Mouse (Mus musculus) embryo, embryonic 11 days (tissue): ENCODE measurements around the gene Insig1.

ENCODE experiments used
- DNase-seq: peaks from one replicate; pipeline ENCODE4 v3.0.0-alpha.2; 2015

The Insig1 gene

GRCm38 (mm10) chr5:28070828-28071455, at the start of gene Insig1:
Gene Insig1, plus strand, starts transcription at chr5:28071363.
- DNase-seq = peak; percentile 98

GRCm38 (mm10) chr5:28023452-28023851, 47.7 kb upstream of the Insig1 start:
- peak; percentile 3 for DNase-seq

DNA sequence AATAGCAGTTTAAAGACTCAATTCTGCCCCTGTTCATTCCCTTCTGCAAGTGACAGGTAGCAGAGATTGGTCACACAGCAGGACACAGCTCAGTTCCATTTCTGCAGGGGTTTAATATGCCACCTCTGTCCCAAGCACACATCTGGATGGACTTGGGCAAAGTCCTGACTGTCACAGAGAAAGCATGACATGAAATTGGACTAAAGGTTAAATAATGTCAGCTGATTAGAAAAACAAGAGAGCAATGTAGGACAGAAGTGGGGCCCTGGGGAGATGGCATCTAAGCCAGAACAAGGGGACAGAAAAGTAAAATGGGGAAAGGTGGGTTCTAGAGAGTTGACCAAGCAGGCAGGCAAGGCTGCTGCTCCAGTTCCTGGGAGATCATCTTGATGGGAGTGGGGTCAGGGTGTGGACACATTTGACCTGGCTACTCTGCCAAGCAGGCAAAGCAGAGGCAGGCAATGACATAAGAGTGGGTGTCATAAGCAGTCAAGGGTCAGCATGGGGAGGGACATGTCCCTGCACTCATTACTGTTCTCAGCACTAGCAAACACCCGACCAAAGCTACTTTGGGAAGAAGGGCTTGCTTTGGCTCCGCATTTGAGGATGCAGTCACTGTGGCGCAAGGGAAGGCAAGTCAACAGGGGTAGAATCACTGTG, 39.5 kb upstream of the Insig1 start:
- DNase-seq = no peak

DNA sequence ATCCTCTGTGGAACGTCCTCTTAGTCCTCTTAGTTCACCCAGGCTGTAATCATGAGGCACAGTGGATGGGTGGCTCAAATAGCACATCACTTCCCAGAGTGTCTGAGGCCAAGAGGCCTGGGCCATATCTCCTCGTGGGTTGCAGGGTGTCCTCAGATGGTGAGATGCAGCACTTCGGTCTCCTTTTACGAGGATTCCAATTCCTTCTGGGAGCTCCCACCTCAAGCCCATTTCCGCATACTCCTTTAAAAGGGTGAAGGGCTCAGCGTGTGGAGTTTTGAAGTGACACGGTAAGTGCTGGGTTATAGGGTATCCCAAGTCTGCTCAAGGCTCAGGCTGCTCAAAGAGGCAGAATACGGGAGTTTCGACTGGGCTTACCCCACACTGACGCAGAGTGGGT, 38.3 kb upstream of the Insig1 start:
- DNase-seq = no peak

DNA sequence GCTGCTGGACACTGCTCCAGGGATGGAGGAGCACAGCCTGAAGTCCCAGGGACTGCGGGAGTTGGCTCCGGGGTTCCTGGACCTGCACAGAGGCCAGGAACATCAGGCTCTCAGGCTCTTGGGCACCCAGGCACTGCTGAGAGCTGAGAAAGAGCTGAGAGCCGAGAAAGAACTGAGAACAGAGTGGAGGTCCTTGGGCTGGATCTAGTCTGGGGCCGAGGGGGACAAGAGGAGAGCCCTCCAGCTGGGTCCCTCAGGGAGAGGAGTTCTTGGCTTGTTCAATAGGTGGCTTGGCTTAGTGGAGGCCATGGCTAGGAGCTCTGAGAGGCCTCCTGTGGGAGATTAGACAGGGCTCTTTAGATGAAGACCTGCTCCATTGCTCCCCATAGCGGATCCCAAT, 37.9 kb upstream of the Insig1 start:
- no peak for DNase-seq

GRCm38 (mm10) chr5:28033826-28034225, 37.3 kb upstream of the Insig1 start:
- DNase-seq = no peak

DNA sequence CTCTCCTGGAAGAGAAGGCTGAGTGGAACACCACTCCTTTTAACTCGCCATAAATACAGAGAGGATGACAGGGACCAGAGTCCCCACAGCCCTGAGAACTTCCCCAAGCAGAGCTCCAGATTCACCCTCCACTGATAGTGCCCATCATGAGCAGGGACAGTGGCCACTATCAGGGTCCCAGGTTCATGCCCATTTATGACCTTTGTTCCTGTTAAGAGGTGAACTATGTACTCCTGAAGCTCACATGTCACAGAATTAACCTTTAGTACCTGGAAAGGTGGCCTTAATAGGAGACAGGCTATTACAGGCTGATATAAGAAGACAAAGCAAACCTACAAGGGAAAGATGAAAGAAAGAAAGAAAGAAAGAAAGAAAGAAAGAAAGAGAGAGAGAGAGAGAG, 35.2 kb upstream of the Insig1 start:
- DNase-seq = no peak

DNA sequence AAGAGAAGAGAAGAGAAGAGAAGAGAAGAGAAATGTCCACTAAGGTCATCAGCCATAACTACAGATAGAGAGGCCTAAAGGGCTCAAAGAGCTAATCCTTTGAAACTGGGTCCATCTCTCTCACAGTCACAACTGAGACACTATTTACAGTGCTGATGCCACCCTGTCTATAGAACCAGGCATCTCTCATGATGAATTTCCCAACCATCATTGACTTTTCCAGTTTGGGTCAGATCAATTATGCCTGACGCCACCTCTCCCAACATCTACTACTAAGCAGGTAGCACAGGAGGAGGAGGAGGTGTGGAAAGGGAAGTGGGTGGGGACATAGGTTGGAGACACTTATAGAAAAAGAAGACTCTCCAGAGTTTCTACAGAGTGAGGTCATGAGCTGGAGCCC, 34.6 kb upstream of the Insig1 start:
- DNase-seq = no peak

- peak; percentile 5 for DNase-seq
These were observed 34.0 kb upstream of the Insig1 start for GRCm38 (mm10) chr5:28037172-28037591.

DNA sequence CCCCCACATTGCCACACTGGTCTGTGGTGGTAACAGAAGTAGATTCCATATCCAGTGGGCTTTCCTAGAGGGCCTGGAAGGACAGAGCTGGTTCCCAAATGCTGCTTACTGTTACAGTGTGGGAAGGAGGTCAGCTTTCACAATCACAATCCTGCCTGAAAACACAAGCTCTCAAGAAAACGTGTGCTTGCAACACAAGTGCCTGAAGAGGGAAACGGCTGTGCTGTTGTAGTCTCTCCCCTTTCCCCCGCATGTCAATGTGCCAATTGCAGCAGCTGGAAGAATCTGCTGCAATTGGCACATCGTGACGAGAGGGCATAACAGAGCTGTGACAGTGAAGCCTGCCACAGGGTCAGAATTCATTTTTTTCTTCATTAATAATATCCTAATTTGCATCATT, 33.5 kb upstream of the Insig1 start:
- DNase-seq = no peak

GRCm38 (mm10) chr5:28038115-28038514, 33.0 kb upstream of the Insig1 start:
- peak; percentile 15 for DNase-seq

DNA sequence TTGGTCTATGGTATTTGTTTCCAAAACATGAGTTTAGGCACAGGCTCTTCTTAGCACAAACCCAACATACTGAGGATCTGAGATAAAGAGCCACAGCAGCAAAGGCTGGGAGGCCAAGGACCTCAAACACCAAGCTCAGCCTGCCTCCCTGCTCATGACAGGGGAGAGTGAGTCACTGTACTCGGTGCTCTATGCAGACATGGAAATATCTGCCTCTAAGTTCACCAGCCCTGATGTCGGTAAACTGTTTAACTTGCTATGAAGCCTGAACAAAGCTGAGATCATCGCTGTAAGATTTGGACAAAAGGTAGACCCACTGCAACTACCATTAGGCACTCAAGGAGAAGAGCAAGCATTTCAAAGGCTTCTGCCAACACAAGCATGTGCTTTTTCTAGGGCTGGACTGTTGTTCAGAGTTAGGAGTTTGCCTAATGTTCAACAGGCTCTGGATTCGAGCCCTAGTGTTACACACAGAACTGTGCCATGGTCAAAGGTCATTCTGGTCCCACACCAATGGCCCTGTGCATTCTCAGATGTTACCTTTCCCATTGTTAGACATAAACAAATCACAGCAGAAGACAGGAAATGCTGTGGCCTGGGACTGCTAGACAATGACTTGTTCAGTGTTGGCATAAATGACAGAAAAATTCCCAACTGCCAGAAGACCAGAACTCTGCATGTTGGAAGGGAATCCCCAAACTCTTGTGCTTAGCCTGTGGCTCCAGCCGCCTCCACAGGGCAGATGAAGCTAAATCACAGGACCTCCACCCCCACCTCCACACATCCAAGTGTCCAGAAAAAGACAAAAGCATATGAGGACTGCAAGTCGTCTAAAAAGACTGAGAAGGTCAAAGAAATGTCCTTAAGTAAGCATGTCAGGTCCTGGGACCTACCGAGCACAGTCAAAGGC, 31.2 kb upstream of the Insig1 start:
- no peak for DNase-seq

GRCm38 (mm10) chr5:28040726-28041125, 30.4 kb upstream of the Insig1 start:
- no peak for DNase-seq

DNA sequence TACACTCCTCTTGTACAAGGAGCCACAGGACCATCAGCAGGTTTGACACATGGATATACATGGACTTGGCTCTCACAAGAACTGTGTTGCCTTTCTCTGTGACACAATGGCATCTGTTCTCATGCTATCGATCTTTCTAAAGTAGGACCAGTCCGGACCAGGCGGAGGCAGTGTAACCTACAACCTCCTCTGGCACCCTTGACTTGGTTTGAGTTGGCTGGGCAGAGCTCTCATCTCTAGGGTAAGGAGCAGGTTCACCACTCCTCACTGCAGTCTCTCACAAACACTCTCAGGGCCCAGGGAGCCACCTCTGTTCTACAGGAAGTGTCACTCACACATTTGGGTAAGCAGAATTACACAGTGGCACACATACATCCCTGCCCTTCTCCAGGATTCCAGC, 29.1 kb upstream of the Insig1 start:
- no peak for DNase-seq

DNA sequence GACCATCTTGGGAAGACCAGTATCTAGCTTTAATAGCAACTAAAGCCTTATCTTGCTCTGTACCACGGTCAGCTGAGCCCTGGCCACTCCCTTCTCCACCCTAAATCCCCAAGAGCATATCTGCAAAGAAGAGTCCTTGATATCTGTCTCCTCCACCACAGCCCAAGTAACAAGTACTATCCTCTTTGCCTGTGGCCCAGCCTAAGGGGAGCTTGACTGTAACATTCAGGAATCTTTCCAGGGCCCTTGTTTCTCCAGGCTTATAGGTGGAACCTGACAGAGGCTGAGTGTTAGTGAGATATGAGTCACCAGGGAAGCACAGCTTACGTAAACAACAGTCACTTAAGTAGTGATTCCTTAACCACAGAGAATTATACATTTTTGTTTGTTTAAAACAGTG, 28.4 kb upstream of the Insig1 start:
- no peak for DNase-seq

- no peak for DNase-seq
These were observed 27.8 kb upstream of the Insig1 start for GRCm38 (mm10) chr5:28043386-28043785.

GRCm38 (mm10) chr5:28046966-28047365, 24.2 kb upstream of the Insig1 start:
- DNase-seq = no peak

GRCm38 (mm10) chr5:28047961-28048360, 23.2 kb upstream of the Insig1 start:
- no peak for DNase-seq

GRCm38 (mm10) chr5:28055450-28055849, 15.7 kb upstream of the Insig1 start:
- DNase-seq = no peak

GRCm38 (mm10) chr5:28056877-28057276, 14.3 kb upstream of the Insig1 start:
- DNase-seq = no peak

DNA sequence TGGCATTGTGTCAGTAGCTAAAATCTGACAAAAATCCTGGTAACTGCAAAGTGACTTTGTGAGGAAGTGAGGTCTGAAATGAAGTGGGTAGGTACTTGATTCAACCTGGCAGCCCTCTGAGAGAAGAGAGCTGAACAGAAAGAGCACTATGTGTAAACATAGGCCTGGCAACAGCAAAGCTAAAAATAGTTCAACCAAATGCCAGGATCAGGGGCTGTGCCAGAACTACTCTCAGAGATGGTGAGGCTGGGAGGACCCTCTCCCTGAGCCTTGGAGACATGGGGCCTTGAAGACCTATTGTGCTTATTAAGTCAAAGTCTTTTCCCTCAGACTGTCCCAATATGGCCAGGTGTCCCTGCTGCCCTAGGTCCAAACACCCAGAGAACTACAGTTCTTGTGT, 10.7 kb upstream of the Insig1 start:
- no peak for DNase-seq

DNA sequence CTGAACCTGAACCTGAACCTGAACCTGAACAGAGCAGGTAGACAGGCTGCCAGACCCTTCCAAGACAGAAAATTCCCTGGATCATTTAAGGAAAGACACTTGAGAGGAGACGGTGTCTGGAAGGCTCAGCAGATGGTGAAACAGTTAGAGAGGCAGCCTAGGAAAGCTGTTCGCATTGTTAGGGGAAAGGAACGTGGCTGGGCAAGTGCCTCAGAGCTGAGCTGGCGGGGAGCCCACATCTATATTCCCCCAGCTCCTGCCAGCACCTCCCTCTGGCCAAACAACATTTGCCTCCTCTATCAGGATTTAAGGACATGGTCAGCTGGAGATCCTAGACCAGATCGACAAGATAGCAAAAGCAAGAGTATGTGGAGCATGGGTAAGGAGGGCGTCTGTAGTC, 10.2 kb upstream of the Insig1 start:
- DNase-seq = no peak

DNA sequence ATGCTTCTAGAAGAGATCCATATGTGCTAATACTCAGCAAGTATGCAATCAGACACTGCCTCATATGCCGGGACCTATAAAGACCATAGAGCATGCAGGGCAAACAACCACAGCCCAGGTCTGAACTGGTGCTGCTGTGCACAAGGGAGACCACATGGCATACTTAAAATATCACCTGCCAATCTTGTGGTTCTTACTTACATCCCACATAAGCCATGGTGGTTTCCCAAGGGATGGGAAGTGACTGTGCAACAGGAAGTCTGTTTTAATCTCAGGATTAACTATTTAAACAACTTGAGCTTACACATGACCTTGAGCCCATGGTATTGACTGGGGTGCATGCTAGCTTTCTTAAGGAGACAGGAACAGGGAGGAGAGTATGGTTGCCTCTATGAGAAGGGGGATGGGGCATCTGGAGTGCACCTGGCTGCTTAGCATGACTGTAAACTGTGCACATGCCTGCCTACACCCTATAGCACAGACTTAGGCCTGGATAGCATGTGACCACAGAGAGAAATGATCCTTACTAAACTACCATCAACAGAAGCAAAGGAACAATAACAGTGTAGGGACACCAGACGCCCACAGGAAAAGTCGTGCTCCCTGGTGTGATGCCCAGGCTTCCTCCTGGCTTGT, 7.1 kb upstream of the Insig1 start:
- no peak for DNase-seq
